Mouse (Mus musculus): ENCODE measurements around the gene Prkab2.

GRCm38 (mm10) chr3:97624611-97625010, 33.4 kb upstream of the Prkab2 start:
- TF ChIP-seq CTCF (IDR thresholded peaks at IDR 0.05; ENCODE audit: control insufficient read depth, insufficient read depth, insufficient replicate concordance, low read depth, low read length) (no peak), POLR2A (IDR thresholded peaks at IDR 0.05; ENCODE audit: control insufficient read depth, low read depth, low read length) (no peak)

Measured in testis, adult 2 months (tissue).